In the genomic region with DNA sequence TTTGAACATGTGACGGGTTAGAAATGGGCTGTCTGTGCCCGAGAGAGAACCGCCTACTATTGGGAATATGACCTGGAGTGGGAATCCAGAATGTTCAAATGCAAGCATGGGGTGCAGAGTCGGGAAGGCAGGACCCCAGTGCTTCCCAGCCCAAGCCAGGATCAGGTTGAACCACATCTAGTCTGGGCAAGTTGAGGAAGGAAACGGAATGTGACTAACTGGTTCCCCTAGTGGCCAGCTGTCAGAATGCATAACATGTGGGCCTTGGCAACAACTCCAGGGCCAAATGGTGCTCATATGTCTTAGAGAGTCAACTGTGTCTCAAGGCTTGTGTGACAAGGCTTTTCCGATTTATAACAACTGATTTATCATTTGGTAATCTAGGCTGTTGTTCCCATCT, we compare ENCODE assay signal across 8 mouse cellular contexts.
DNase-seq lines count a peak whose midpoint lies in the region; ATAC-seq and TF ChIP-seq lines count a peak whose summit lies in the region.

No protein-coding gene starts in this region.

- TF ChIP-seq EP300 in heart, postnatal 0 days (IDR thresholded peaks at IDR 0.05; ENCODE audit: low read depth): no peak

- H3K4me1 ChIP-seq in heart, postnatal 0 days (ENCODE audit: control insufficient read depth, insufficient read depth): no peaks in the 10 kb centered on the region
- H3K4me1 ChIP-seq in heart, embryonic 11.5 days (ENCODE audit: control insufficient read depth, insufficient read depth, low read length): no peaks in the 10 kb centered on the region
- no peaks in the 10 kb centered on the region for H3K4me1 ChIP-seq in bone marrow, adult 2 months (ENCODE audit: control insufficient read depth, insufficient read depth, low read length)
- H3K4me1 ChIP-seq in hindbrain, postnatal 0 days (ENCODE audit: insufficient read depth, low read length): no peaks in the 10 kb centered on the region

- peak; percentile 54 for TF ChIP-seq CTCF in heart, postnatal 0 days (IDR thresholded peaks at IDR 0.05; ENCODE audit: low read depth)
- TF ChIP-seq CTCF in bone marrow, adult 2 months (IDR thresholded peaks at IDR 0.05; ENCODE audit: control insufficient read depth, insufficient read depth, low read length): peak; percentile 49
- peak; percentile 80 for TF ChIP-seq CTCF in hindbrain, postnatal 0 days (IDR thresholded peaks at IDR 0.05; ENCODE audit: low read depth)

- H3K9ac ChIP-seq in heart, postnatal 0 days (replicated peaks; ENCODE audit: low read depth, low read length): no peak overlapping the region
- no peak overlapping the region for H3K9ac ChIP-seq in heart, embryonic 11.5 days (ENCODE audit: low read depth, low read length)
- no peak overlapping the region for H3K9ac ChIP-seq in hindbrain, postnatal 0 days (replicated peaks; ENCODE audit: low read length)

- H3K4me3 ChIP-seq in heart, postnatal 0 days (ENCODE audit: low read depth, low read length): no peak overlapping the region
- H3K4me3 ChIP-seq in heart, embryonic 11.5 days (ENCODE audit: low read depth, low read length): no peak overlapping the region
- H3K4me3 ChIP-seq in bone marrow, adult 2 months (replicated peaks; ENCODE audit: control insufficient read depth, low read depth, low read length): no peak overlapping the region
- no peak overlapping the region for H3K4me3 ChIP-seq in hindbrain, postnatal 0 days (ENCODE audit: low read length)

- no peaks in the 10 kb centered on the region for H3K36me3 ChIP-seq in heart, postnatal 0 days (replicated peaks; ENCODE audit: control insufficient read depth, insufficient read depth, low read length)
- no peaks in the 10 kb centered on the region for H3K36me3 ChIP-seq in heart, embryonic 11.5 days (ENCODE audit: control insufficient read depth, insufficient read depth, low read length)
- no peaks in the 10 kb centered on the region for H3K36me3 ChIP-seq in hindbrain, postnatal 0 days (ENCODE audit: insufficient read depth, low read length)

- no peak for ATAC-seq in heart, postnatal 0 days (ENCODE audit: insufficient read depth, low read depth)
- no peak for ATAC-seq in heart, embryonic 11.5 days (replicated peaks; ENCODE audit: insufficient number of reproducible peaks, low FRiP score, low TSS enrichment)
- no peak for ATAC-seq in hindbrain, postnatal 0 days
- peak; percentile 81; the same call in 1 of the 2 replicates for ATAC-seq in megakaryocyte-erythroid progenitor cell, adult 5-6 weeks (replicated peaks; ENCODE audit: low FRiP score, low TSS enrichment, poor library complexity, severe bottlenecking)

- no peak overlapping the region for H3K27ac ChIP-seq in heart, postnatal 0 days (ENCODE audit: low read depth)
- H3K27ac ChIP-seq in heart, embryonic 11.5 days (ENCODE audit: low read depth, low read length): no peak overlapping the region
- H3K27ac ChIP-seq in bone marrow, adult 2 months (ENCODE audit: control insufficient read depth, insufficient read depth, low read depth, low read length, poor library complexity): no peak overlapping the region
- H3K27ac ChIP-seq in hindbrain, postnatal 0 days: no peak overlapping the region

- H3K9me3 ChIP-seq in heart, postnatal 0 days (replicated peaks; ENCODE audit: control insufficient read depth, low read length): no peaks in the 10 kb centered on the region
- H3K9me3 ChIP-seq in heart, embryonic 11.5 days (replicated peaks; ENCODE audit: control insufficient read depth, low read length): no peaks in the 10 kb centered on the region
- no peaks in the 10 kb centered on the region for H3K9me3 ChIP-seq in hindbrain, postnatal 0 days (ENCODE audit: low read length)

- 72% methylated on average over 6 of the region's 6 CpGs for WGBS in heart, postnatal 0 days
- WGBS in heart, embryonic 11.5 days (ENCODE audit: insufficient replicate concordance): 67% methylated on average over 6 of the region's 6 CpGs
- 70% methylated on average over 6 of the region's 6 CpGs for WGBS in bone marrow, adult 2 months
- WGBS in hindbrain, postnatal 0 days: 74% methylated on average over 6 of the region's 6 CpGs

- no peak overlapping the region for H3K4me2 ChIP-seq in heart, postnatal 0 days (ENCODE audit: low read depth, low read length)
- H3K4me2 ChIP-seq in heart, embryonic 11.5 days: no peak overlapping the region
- no peak overlapping the region for H3K4me2 ChIP-seq in hindbrain, postnatal 0 days (ENCODE audit: low read depth, low read length)

- no peak for TF ChIP-seq POLR2A in bone marrow, adult 2 months (IDR thresholded peaks at IDR 0.05; ENCODE audit: borderline replicate concordance, control insufficient read depth, low read depth, low read length)

- DNase-seq in heart, postnatal 0 days (ENCODE audit: low spot score): no peak
- DNase-seq in right cerebral cortex, adult 18-20 months: peak; percentile 47
- DNase-seq in right cerebral cortex, postnatal 25 days: no peak
- DNase-seq in hindbrain, postnatal 0 days (ENCODE audit: low spot score): peak; percentile 73
- DNase-seq in MN1 (ENCODE audit: low spot score): no peak

- H3K27me3 ChIP-seq in heart, postnatal 0 days (ENCODE audit: control insufficient read depth, insufficient read depth, low read length): no peaks in the 10 kb centered on the region
- no peaks in the 10 kb centered on the region for H3K27me3 ChIP-seq in heart, embryonic 11.5 days (ENCODE audit: control insufficient read depth, insufficient read depth, low read length)
- no peaks in the 10 kb centered on the region for H3K27me3 ChIP-seq in hindbrain, postnatal 0 days (ENCODE audit: insufficient read depth, low read length)

Comparison
In these comparisons a context has a peak if more than half of its experiments do, and no peak if none do; other contexts are left out.
1. DNase-seq: peak in right cerebral cortex, adult 18-20 months (single experiment) and hindbrain, postnatal 0 days (single experiment); none in heart, postnatal 0 days (single experiment), right cerebral cortex, postnatal 25 days (single experiment) and MN1 (single experiment).
2. Peak in every context shown above with its lines, with median percentiles within 50 percentile points of each other: CTCF ChIP-seq.